Mouse (Mus musculus) left cerebral cortex, postnatal 4 days (tissue): Measurements from ENCODE around the gene Eef1g. TPM values are rescaled to one million over a fixed set of nuclear protein-coding genes. Genes with fewer than 3 reads are reported as not detected.

ENCODE experiments used
- DNase-seq: peaks from one replicate; pipeline ENCODE4 v3.0.0-alpha.2; 2022
- intact Hi-C: fragments of 180-260 bp; cut with DNase I; formaldehyde crosslinking; loops from one replicate; pipeline ENCODE4 v1.15.1; 2025
- total RNA-seq, 2 experiments: library from RNA; stranded (reverse); gene quantifications; 2 replicates each; pipeline ENCODE4 v1.2.3; 2021

Gene Eef1g
- total RNA-seq, 2 experiments from 2014 or later = 385 to 398 TPM

GRCm38 (mm10) chr19:8982303-8983149 lies 15.7 kb downstream of the Eef1g start:
- intact Hi-C loops = loop anchor here (5.0 kb wide), 1 partner anchor 125 kb away; no protein-coding TSS in a partner anchor
- DNase-seq = no peak

- DNase-seq = no peak
- intact Hi-C loops = loop anchor here (5.0 kb wide), 1 partner anchor 124 kb away; no protein-coding TSS in a partner anchor
These were observed 16.4 kb downstream of the Eef1g start for GRCm38 (mm10) chr19:8983150-8983650.

DNA sequence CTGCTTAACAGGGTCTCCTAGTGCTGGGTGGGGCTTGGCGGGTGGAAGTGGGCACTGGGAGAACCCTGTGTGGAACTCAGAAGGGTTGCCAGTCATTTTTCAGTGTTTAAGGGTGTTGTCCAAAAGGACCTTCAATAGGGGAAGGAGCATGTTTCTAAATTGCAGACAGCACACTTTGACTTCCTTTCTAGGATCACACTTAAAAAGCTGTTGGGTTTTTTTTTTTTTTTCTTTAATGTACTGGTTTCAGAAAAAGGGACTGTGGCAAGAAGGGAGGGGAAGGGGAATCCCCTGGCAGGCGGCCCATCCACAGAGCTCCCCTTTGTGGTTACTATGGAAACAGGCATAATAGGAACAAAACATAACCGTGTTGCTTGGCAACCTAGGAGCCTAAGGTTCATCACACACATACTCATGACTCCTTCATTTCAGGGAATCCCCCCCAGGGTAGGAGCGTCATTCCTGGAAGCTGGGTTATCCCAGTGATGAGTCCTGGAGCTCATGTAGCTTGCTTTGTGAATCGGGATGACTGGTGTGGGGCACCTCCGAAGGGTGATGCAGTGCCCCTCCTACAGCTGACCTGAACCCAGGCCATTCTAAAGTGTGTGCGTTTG lies 17.5 kb downstream of the Eef1g start:
- intact Hi-C loops = loop anchor here (5.0 kb wide), 1 partner anchor 123 kb away; no protein-coding TSS in a partner anchor
- DNase-seq = peak; percentile 78

GRCm38 (mm10) chr19:8985891-8986290 lies 19.1 kb downstream of the Eef1g start:
- no peak for DNase-seq
- intact Hi-C loops = no loop called here

- intact Hi-C loops = no loop called here
- DNase-seq = no peak
These were observed 21.0 kb downstream of the Eef1g start for GRCm38 (mm10) chr19:8987816-8988215.

GRCm38 (mm10) chr19:8988346-8989065 lies 21.7 kb downstream of the Eef1g start:
- no peak for DNase-seq
- intact Hi-C loops = no loop called here

GRCm38 (mm10) chr19:8989066-8989566 lies 22.3 kb downstream of the Eef1g start, which contains the start of gene Ahnak:
Gene Ahnak, plus strand, starts transcription at chr19:8989284.
- intact Hi-C loops = no loop called here
- peak; percentile 30 for DNase-seq

DNA sequence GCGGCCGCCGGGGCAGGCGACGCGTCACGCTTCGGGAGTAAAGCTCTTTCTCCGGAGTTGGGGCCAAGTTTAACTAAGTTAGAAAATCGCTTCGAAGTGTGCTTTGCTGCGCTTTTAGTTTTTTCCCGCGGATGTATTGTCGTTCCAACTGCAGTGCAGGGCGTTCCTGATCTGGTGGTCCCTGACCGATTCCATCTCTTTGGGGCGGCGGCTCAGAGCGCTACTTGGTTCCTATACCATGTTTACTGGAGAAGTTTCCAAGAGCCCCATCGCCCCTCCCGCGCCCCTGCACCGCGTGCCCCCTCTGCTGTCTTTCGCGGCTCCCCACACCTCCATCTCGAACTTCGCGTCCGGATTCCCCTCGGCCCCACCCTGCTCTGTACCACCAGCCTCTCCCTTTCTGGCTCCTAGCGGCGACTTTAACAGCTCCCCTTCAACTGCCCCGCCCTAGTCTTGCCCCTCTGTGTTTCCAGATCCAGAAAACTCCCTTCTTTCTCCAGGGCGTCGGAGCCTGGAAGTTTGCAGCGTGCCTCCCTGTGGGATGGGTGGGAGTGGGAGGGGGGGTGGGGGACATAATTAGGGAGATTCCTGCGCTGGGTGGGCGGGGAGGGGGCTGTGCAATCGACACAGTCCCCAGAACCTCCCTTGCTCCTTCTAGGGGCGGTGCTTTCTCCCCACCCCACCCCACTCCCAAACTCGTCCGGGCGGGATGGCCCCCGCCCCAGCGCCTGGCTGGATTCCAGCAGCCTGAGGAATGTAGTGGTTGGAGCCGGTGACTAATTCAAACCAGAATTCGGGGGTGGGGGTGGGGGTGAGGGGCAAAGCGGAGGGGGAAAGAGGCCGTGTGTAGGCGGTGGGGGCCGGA lies 23.0 kb downstream of the Eef1g start:
- intact Hi-C loops = no loop called here
- peak; percentile 57 for DNase-seq

GRCm38 (mm10) chr19:8990432-8991102 lies 23.7 kb downstream of the Eef1g start:
- DNase-seq = no peak
- intact Hi-C loops = no loop called here

DNA sequence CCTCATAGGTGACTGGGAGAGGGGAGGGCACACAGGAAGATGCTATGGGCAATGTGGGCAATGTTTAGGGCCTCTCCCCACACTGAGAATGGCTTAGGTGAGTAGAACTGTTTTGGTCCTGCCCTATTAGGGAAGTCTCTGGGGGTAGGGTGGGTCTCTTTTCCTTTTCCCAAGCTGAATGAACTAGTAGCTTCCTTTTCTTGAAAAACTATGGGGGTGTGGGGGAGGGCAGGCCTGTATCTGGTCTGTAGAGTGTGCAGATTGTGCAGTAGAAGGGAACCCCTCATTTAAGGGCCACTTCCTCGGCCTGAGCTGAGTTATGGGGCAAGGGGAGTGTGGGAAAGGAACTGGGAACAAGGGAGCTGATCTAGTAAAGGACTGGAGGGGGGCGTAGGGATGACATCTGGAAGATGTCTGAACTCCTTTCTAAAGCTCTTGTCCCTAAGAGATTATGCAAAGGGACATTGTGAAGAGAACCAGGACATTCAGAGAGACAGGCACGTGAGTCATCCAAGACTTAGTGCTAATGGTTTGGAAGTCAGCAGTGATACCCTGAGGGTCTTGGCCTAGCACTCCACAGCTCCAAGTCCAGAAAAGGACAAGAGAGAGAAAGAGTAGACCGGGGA lies 24.5 kb downstream of the Eef1g start:
- intact Hi-C loops = no loop called here

GRCm38 (mm10) chr19:8991871-8992735 lies 25.3 kb downstream of the Eef1g start:
- DNase-seq = no peak
- intact Hi-C loops = no loop called here

More for the DNA sequence above, 24.5 kb downstream of the Eef1g start:
- DNase-seq = no peak

GRCm38 (mm10) chr19:8992769-8993624 lies 26.2 kb downstream of the Eef1g start:
- intact Hi-C loops = no loop called here
- DNase-seq = peak; percentile 84

DNA sequence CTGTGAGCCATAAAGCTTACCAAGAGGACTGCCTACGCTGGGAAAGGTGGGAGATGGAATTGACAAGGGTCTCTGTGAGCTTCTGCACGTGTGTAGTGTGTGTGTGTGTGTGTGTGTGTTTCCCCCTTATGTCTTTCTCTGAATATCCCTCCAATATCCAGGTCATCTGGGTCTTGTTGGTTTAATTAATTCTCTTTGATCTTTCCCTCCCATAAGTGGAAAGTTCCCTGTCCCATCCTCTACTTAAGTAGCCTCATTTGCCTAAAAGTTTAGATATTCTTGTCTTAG lies 26.7 kb downstream of the Eef1g start:
- intact Hi-C loops = no loop called here
- no peak for DNase-seq

GRCm38 (mm10) chr19:8994813-8995607 lies 28.2 kb downstream of the Eef1g start:
- intact Hi-C loops = no loop called here
- no peak for DNase-seq

DNA sequence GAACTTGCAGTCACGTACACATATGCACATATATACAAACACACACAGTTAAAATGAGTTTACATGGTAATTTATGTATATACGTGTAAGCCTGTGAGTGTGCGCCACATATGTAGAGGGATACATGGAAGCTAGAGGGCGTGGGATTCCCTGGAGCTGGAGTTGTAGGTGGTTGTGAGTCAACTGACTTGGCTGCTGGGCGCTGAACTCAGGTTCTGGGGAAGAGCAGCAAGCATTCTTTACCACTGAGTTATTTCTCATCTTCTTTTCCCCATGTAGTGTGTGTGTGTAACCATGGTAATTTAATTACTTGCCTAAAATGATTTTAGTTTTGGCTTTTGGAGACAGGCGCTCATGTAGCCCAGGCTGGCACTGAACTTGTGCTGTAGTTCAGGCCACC lies 29.8 kb downstream of the Eef1g start:
- DNase-seq = no peak
- intact Hi-C loops = no loop called here

- intact Hi-C loops = no loop called here
- peak; percentile 78 for DNase-seq
These were observed 30.7 kb downstream of the Eef1g start for GRCm38 (mm10) chr19:8997546-8997945.
